Mouse (Mus musculus) small intestine, adult 2 months (tissue): Measurements from ENCODE around the gene Pip5k1a. TPM values are rescaled to one million over a fixed set of nuclear protein-coding genes. Genes with fewer than 3 reads are reported as not detected.

Source experiments
- H3K27ac ChIP-seq: fragments of 200-500 bp; 2 replicates; pipeline ENCODE4 v1.5.1; 2012; ENCODE audit warnings: low read depth, low read length, control low read depth, inconsistent platforms; ENCODE audit not compliant: insufficient read depth
- H3K27me3 ChIP-seq: fragments of 200-500 bp; 2 replicates; pipeline ENCODE4 v1.6.1; 2012; ENCODE audit warnings: mild to moderate bottlenecking, moderate library complexity, low read length, inconsistent platforms; ENCODE audit not compliant: control insufficient read depth, insufficient read depth
- H3K36me3 ChIP-seq: fragments of 200-500 bp; 2 replicates; pipeline ENCODE4 v1.6.1; 2012; ENCODE audit warnings: mild to moderate bottlenecking, low read length, control low read depth, inconsistent platforms; ENCODE audit not compliant: control insufficient read depth, insufficient read depth
- H3K4me1 ChIP-seq: fragments of 200-500 bp; 2 replicates; pipeline ENCODE4 v1.6.1; 2012; ENCODE audit warnings: low read length, inconsistent platforms, mixed read lengths; ENCODE audit not compliant: control insufficient read depth, insufficient read depth, insufficient read length
- H3K4me3 ChIP-seq: fragments of 200-500 bp; 2 replicates; pipeline ENCODE4 v1.5.1; 2012; ENCODE audit warnings: low read depth, mild to moderate bottlenecking, control low read depth, inconsistent platforms, low read length, moderate library complexity
- CTCF ChIP-seq: fragments of 200-500 bp; IDR thresholded peaks from 2 replicates; pipeline ENCODE4 v1.5.1; 2012; ENCODE audit warnings: low read depth, mild to moderate bottlenecking, control low read depth, inconsistent platforms, low read length, moderate library complexity, mixed read lengths; ENCODE audit not compliant: insufficient replicate concordance, insufficient read length; ENCODE audit errors: extremely low read depth
- POLR2A ChIP-seq: fragments of 200-500 bp; IDR thresholded peaks from 2 replicates; pipeline ENCODE4 v1.6.1; 2012; ENCODE audit warnings: low read depth, mild to moderate bottlenecking, control low read depth, inconsistent platforms, low read length, moderate library complexity
- WGBS: fragments of 180-500 bp; shearing (Covaris S2); methylation state at CpG from one replicate; pipeline ENCODE4 v1.1.7; 2018; 5-methylcytosine and 5-hydroxymethylcytosine counted together
- polyA plus RNA-seq: library from polyadenylated mRNA; depleted of rRNA; stranded (reverse); fragments of >200 nt; gene quantifications from 2 replicates; pipeline ENCODE4 v1.2.3, GENCODE M21; 2012; rRNA removed

Pip5k1a gene
- polyA plus RNA-seq, 1 experiment: 14.9 TPM

- TF ChIP-seq CTCF (no peak), POLR2A (peak; percentile 14; the same call in 1 of the 2 replicates)
- under 1% methylated on average over 22 of the region's 37 CpGs for WGBS
- Histone ChIP-seq H3K36me3 (peaks cover 19% of the 10 kb centered on the region), H3K4me1 (0 out of 2 replicates have a peak, but pooled peaks cover 2% of the 10 kb centered on the region), H3K27me3 (no peaks in the 10 kb centered on the region), H3K27ac (peak within 1 kb of the TSS; percentile 97), H3K4me3 (peak within 1 kb of the TSS; percentile 83)
Measured at GRCm38 (mm10) chr3:95015337-95015872, 91.3 kb downstream of the Pip5k1a start, which contains the start of gene Zfp687. TSS of gene Zfp687 (minus strand) at chr3:95015448.

- no peaks in the 10 kb centered on the region for H3K27me3 ChIP-seq
- TF ChIP-seq CTCF (no peak), POLR2A (no peak)
- H3K4me1 ChIP-seq: 0 out of 2 replicates have a peak, but pooled peaks cover 2% of the 10 kb centered on the region
- H3K4me3 ChIP-seq: peak overlapping the region; percentile 83
- peaks cover 24% of the 10 kb centered on the region for H3K36me3 ChIP-seq
- H3K27ac ChIP-seq: peak overlapping the region; percentile 19; the same call in 1 of the 2 replicates
- 1% methylated on average over 44 of the region's 44 CpGs for WGBS
Measured at GRCm38 (mm10) chr3:95014428-95015151, 92.1 kb downstream of the Pip5k1a start.

GRCm38 (mm10) chr3:95013699-95014427 is 92.9 kb downstream of the Pip5k1a start:
- Histone ChIP-seq H3K36me3 (peaks cover 31% of the 10 kb centered on the region), H3K4me3 (peak overlapping the region; percentile 83), H3K27me3 (no peaks in the 10 kb centered on the region), H3K27ac (no peak overlapping the region), H3K4me1 (0 out of 2 replicates have a peak, but pooled peaks cover 2% of the 10 kb centered on the region)
- WGBS: 18% methylated on average over 13 of the region's 13 CpGs
- TF ChIP-seq CTCF (0 out of 2 replicates have a peak, but pooled peaks have one; percentile 4), POLR2A (no peak)

- Histone ChIP-seq H3K4me3 (no peak overlapping the region), H3K4me1 (0 out of 2 replicates have a peak, but pooled peaks cover 2% of the 10 kb centered on the region), H3K27ac (no peak overlapping the region), H3K27me3 (no peaks in the 10 kb centered on the region), H3K36me3 (peaks cover 35% of the 10 kb centered on the region)
- 84% methylated on average over 3 of the region's 3 CpGs for WGBS
- no peak for TF ChIP-seq CTCF
- TF ChIP-seq POLR2A: no peak
Measured at GRCm38 (mm10) chr3:95012982-95013381, 93.7 kb downstream of the Pip5k1a start.

GRCm38 (mm10) chr3:95010396-95010795 is 96.3 kb downstream of the Pip5k1a start:
- no peak overlapping the region for H3K4me3 ChIP-seq
- H3K4me1 ChIP-seq: 0 out of 2 replicates have a peak, but pooled peaks cover 2% of the 10 kb centered on the region
- H3K36me3 ChIP-seq: peaks cover 56% of the 10 kb centered on the region
- WGBS: 84% methylated on average over 7 of the region's 7 CpGs
- H3K27ac ChIP-seq: no peak overlapping the region
- H3K27me3 ChIP-seq: no peaks in the 10 kb centered on the region
- TF ChIP-seq CTCF: no peak
- no peak for TF ChIP-seq POLR2A

Other genes with a start within 250 kb of the Pip5k1a start
- gene Psmb4, start 220.0 kb downstream of the Pip5k1a start, polyA plus RNA-seq: 98.8 and 173 TPM in 2 replicates
- 30.5 and 50.4 TPM in 2 replicates for gene Selenbp1, start 173.9 kb downstream of the Pip5k1a start, polyA plus RNA-seq
- 5.5 and 5.7 TPM in 2 replicates for gene Rfx5, start 152.9 kb downstream of the Pip5k1a start, polyA plus RNA-seq
- 14.2 and 20.9 TPM in 2 replicates for gene Pi4kb, start 132.2 kb downstream of the Pip5k1a start, polyA plus RNA-seq
- 9.1 and 17.1 TPM in 2 replicates for gene Zfp687, start 91.5 kb downstream of the Pip5k1a start, polyA plus RNA-seq
- gene Psmd4, start 64.3 kb downstream of the Pip5k1a start, polyA plus RNA-seq: 81.7 and 131 TPM in 2 replicates
- 27.4 and 63.8 TPM in 2 replicates for gene Vps72, start 4.1 kb upstream of the Pip5k1a start, polyA plus RNA-seq
- 0.62 and 0.84 TPM in 2 replicates for gene Tmod4, start 17.5 kb upstream of the Pip5k1a start, polyA plus RNA-seq
- 15.3 and 34.3 TPM in 2 replicates for gene Scnm1, start 27.1 kb upstream of the Pip5k1a start, polyA plus RNA-seq
- 1.8 and 5.0 TPM in 2 replicates for gene Lysmd1, start 27.2 kb upstream of the Pip5k1a start, polyA plus RNA-seq
- 8.6 and 52.3 TPM in 2 replicates for gene Tnfaip8l2, start 35.4 kb upstream of the Pip5k1a start, polyA plus RNA-seq
- 2.1 and 4.6 TPM in 2 replicates for gene Sema6c, start 53.5 kb upstream of the Pip5k1a start, polyA plus RNA-seq
- gene Gabpb2, start 111.0 kb upstream of the Pip5k1a start, polyA plus RNA-seq: 2.9 and 7.4 TPM in 2 replicates
- 26.1 and 41.6 TPM in 2 replicates for gene Cdc42se1, start 121.8 kb upstream of the Pip5k1a start, polyA plus RNA-seq
- gene Mllt11, start 125.2 kb upstream of the Pip5k1a start, polyA plus RNA-seq: 13.1 and 14.0 TPM in 2 replicates
- gene Gm128, start 134.7 kb upstream of the Pip5k1a start, polyA plus RNA-seq: 0.13 and 0.18 TPM in 2 replicates
- 0.16 and 0.58 TPM in 2 replicates for gene Bnipl, start 144.3 kb upstream of the Pip5k1a start, polyA plus RNA-seq
- gene Mindy1, start 174.4 kb upstream of the Pip5k1a start, polyA plus RNA-seq: 58.5 and 89.2 TPM in 2 replicates
- 4.4 and 11.5 TPM in 2 replicates for gene Prune1, start 175.1 kb upstream of the Pip5k1a start, polyA plus RNA-seq
- gene Anxa9, start 200.2 kb upstream of the Pip5k1a start, polyA plus RNA-seq: 0.52 and 0.65 TPM in 2 replicates
- 51.3 and 84.0 TPM in 2 replicates for gene Cers2, start 207.9 kb upstream of the Pip5k1a start, polyA plus RNA-seq